Mouse (Mus musculus) c-Kit-positive CD71-negative TER-119-negative erythroid progenitor cells, embryonic 14.5 days (primary cell): ENCODE results near the gene Caskin2.
"Not testable (repeated sequence)": the region's sequence is repeated elsewhere in the genome, so short reads cannot be mapped to it uniquely, and the experiment has no call there.

Experiments used
- DNase-seq: peaks from one replicate; pipeline ENCODE4 v3.0.0-alpha.2; 2013; ENCODE audit warnings: low read depth

The Caskin2 gene

GRCm38 (mm10) chr11:115813507-115814296, at the start of gene Caskin2:
Gene Caskin2 (minus strand): TSS chr11:115813639.
- DNase-seq, result peak; percentile 97

GRCm38 (mm10) chr11:115859143-115859945, 45.9 kb upstream of the Caskin2 start:
- peak; percentile 77 for DNase-seq

- DNase-seq, result no peak
Measured at GRCm38 (mm10) chr11:115858354-115858753, 44.9 kb upstream of the Caskin2 start, which contains the start of gene Myo15b. Gene Myo15b (plus strand): TSS chr11:115858406.

- DNase-seq, result no peak
Measured at GRCm38 (mm10) chr11:115857936-115858335, 44.5 kb upstream of the Caskin2 start.

- DNase-seq, result not testable (repeated sequence)
Measured at GRCm38 (mm10) chr11:115857146-115857545, 43.7 kb upstream of the Caskin2 start.

GRCm38 (mm10) chr11:115854674-115855073, 41.2 kb upstream of the Caskin2 start:
- DNase-seq, result no peak

- DNase-seq, result no peak
Measured at GRCm38 (mm10) chr11:115845819-115846218, 32.4 kb upstream of the Caskin2 start.

- no peak for DNase-seq
Measured at GRCm38 (mm10) chr11:115844240-115844639, 30.8 kb upstream of the Caskin2 start.

- no peak for DNase-seq
Measured at GRCm38 (mm10) chr11:115843891-115844239, 30.4 kb upstream of the Caskin2 start.

GRCm38 (mm10) chr11:115843141-115843890, 29.9 kb upstream of the Caskin2 start:
- no peak for DNase-seq

GRCm38 (mm10) chr11:115841961-115842550, 28.6 kb upstream of the Caskin2 start:
- peak; percentile 32 for DNase-seq

- DNase-seq, result no peak
Measured at GRCm38 (mm10) chr11:115841044-115841443, 27.6 kb upstream of the Caskin2 start.

GRCm38 (mm10) chr11:115839732-115840131, 26.3 kb upstream of the Caskin2 start:
- no peak for DNase-seq

GRCm38 (mm10) chr11:115838895-115839311, 25.5 kb upstream of the Caskin2 start:
- DNase-seq, result no peak

- no peak for DNase-seq
Measured at GRCm38 (mm10) chr11:115837606-115838345, 24.3 kb upstream of the Caskin2 start.

- DNase-seq, result no peak
Measured at GRCm38 (mm10) chr11:115836656-115837395, 23.4 kb upstream of the Caskin2 start.

- no peak for DNase-seq
Measured at GRCm38 (mm10) chr11:115834033-115834432, 20.6 kb upstream of the Caskin2 start.

GRCm38 (mm10) chr11:115833021-115833513, 19.6 kb upstream of the Caskin2 start:
- DNase-seq, result no peak

- no peak for DNase-seq
Measured at GRCm38 (mm10) chr11:115832523-115832922, 19.1 kb upstream of the Caskin2 start.

- DNase-seq, result no peak
Measured at GRCm38 (mm10) chr11:115832064-115832463, 18.6 kb upstream of the Caskin2 start.
